Mouse (Mus musculus) brain, embryonic 18.5 days (tissue): Measurements from ENCODE around the gene Satb1.

Source experiments
- DNase-seq: peaks from one replicate; pipeline ENCODE4 v3.0.0-alpha.2; 2012; ENCODE audit warnings: low read depth, low spot score

Gene Satb1

DNA sequence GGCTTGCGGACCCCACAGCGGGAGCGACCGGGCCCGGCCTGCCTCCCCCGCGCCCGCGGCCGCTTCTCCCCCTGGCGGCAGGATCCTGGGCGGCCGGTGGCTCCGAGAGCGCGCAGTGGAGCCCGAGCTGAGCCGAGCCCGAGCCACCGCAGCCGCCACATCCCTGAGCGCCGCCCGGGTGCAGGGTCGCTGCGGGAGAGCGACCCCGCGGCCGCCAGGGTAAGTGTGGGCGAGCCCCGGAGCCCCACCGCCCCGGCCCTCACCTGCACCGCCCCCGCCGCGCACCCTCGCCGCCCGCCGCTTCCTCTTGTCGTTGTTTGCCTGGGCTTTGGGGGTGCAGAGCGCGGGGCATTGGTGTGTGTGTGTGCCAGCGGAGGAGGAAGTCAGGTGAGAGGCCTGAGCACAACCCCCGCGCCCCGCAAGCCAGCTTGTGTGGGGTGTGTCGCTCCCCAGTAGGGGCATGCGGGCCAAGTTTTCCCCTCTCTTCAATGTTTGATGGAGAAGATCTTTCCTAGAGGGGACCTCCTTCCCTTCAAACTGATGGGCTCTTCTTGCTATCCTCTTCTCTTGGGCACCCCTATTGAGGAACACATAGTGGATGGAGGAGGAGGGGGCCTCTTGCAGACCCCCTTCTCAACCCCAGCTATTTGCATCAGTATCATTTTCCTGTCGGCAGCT lies at the start of gene Satb1:
TSS of gene Satb1 (minus strand) at position 391 of the 678 bp plus-strand sequence.
- DNase-seq, result no peak

- no peak for DNase-seq
Observed at GRCm38 (mm10) chr17:51882566-51882965, 49.5 kb upstream of the Satb1 start.

GRCm38 (mm10) chr17:51880895-51881622 lies 48.0 kb upstream of the Satb1 start:
- no peak for DNase-seq

DNA sequence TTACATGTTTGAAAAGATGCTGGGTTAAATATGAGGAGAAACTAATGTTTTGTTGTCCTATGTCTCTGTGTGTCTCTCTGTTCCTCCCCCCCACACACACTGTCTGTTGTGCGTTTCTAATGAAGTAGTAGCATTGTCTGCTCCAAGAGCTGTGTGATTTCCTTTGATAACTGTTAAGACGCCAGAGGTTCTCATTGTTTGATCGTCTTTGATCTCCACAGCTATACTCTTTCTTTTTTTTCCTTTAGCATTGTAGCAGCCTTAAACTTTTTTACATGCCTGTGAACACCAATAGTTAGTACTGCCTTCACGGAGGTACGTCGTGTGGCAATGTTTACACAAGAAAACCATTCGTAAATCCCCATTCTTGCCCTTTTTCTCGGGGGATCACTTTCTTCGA lies 47.1 kb upstream of the Satb1 start:
- DNase-seq, result no peak

- DNase-seq, result no peak
Observed at GRCm38 (mm10) chr17:51879736-51880135, 46.6 kb upstream of the Satb1 start.

DNA sequence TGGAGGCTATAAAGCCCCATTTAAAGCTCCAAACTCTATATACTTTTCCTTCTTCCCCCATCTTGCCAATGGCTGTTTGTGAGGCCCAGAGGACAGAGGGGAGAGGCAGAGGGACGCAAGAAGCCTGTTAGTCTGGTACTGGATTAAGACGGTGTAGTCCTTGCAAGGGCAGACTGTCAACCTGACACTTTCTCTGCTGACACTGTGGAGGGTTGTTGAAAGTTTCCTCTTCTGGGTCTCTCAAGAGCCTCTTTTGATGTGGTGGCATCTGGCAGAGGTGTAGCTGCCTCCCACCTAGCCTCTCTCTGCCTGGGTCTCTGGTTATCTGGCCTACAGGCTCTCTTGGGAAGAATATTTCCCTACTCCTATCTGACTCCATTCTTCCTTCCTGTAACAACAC lies 46.1 kb upstream of the Satb1 start:
- DNase-seq, result no peak

DNA sequence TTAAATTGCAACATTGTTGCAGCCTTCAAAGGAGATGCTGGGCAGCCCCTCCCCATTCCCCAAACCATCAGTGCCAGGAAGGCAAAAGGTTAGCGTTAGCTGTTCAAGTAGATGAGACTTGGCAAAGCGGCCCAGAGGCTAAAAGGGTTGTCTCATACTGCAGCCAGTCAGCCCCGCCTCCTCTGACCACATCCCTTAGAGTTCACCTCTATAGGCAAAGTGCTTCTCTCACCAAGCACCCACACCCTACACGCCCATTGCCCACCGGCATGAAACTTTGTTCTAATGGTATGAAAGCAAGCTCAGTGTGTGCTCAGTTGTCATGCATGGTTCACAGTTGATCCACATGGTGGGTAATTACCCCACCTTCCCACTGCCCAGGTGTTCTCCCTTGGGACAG lies 43.4 kb upstream of the Satb1 start:
- DNase-seq, result no peak

DNA sequence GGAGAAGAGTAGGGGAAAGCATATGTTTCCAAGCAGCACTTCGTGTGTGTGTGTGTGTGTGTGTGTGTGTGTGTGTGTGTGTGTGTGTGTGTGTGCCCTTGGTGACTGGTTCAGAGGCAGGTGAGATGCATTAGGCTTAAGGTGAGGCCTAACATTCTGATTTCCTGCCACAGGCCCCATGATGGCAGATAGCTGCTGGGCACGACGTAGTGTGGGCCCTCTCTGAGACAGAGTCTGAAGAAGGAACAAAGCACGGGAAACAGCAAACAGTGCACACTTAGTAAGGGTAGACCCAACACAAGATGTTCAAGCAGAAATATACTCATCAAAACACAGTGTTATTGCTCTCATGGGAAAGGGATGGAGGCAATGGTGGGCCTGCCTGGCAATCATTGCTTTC lies 24.5 kb upstream of the Satb1 start:
- DNase-seq, result no peak

GRCm38 (mm10) chr17:51856332-51856731 lies 23.2 kb upstream of the Satb1 start:
- DNase-seq, result no peak

DNA sequence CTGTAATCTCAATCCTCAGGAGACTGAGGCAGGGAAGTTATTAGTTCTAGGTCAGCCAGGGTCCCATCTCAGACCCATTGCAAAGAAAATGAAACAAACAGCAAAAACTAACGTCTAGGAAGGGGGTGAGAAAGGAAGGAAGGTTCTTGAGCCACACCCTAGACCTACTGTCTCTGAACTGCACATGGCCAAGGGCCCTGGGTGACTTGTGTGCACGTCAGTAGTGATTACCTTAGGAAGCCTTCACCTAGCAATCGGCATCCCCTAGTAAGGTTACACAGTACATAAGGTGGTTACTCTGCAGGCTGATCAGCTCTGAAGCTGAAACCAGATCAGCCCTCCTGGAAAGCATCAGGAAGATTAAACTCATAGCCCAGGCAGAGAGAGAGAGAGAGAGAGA lies 22.2 kb upstream of the Satb1 start:
- DNase-seq, result no peak

- no peak for DNase-seq
Observed at GRCm38 (mm10) chr17:51853952-51854351, 20.9 kb upstream of the Satb1 start.

DNA sequence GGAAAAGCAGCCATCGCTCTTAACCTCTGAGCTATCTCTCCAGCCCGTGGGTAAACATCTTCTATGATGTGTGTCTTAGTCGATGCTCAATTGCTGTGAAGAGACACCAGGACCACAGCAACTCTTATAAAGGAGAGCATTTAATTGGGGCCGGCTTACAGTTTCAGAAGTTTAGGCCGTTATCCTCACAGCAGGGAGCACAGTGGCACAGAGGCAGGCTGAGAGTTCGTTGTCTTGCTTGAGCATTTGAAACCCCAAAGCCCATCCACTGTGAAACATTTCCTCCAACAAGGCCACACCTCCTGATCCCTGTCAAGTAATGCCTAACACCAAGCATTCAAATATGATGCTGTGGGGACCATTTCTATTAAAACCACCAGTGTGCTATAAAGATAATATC lies 7.5 kb upstream of the Satb1 start:
- no peak for DNase-seq

DNA sequence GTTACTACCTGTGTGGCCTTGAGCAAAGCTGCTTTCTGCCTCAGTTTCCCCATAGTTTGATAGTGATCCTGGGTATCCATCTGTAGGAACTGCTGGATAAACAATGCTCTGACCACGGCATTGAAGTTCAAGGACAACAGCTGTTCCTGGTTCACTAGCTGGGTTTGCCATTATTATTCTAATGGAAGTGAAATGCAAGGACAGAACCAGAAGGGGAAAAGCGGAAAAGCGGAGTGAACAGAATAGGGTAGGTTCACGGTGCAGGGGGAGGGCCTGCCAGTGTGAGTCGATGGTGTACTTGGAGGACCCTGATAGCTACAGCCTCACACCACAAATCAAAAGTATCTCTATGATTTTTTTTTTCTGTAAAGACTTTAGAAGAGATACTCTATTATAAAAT lies 6.4 kb upstream of the Satb1 start:
- no peak for DNase-seq

- DNase-seq, result no peak
Observed at GRCm38 (mm10) chr17:51836901-51837300, 3.8 kb upstream of the Satb1 start.

GRCm38 (mm10) chr17:51836243-51836642 lies 3.2 kb upstream of the Satb1 start:
- DNase-seq, result no peak

- no peak for DNase-seq
Observed at GRCm38 (mm10) chr17:51833578-51834361, 680 bp upstream of the Satb1 start.

DNA sequence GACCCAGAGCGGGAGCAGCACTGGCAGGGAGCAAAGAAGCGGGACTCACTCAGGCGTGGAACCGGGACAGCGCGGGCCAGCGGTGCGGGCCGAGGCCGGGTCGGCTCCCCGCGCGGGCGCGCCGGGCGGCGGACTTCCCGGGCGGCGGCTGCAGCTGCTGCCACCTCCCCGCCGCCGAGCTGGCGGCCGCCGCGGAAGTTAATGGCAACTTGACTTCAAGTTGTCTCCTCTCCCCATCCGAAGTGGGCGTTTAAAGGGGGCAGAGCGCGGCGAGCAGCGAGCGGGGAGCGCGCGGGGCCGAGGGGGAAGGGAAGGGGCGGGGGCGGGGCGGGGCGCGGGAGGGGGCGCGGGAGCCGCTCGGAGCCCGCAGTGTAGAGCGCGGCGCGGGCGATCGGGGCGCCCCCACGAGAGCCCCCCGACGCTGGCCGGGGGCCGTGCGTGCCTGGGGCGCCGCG lies 642 bp downstream of the Satb1 start:
- DNase-seq, result no peak

DNA sequence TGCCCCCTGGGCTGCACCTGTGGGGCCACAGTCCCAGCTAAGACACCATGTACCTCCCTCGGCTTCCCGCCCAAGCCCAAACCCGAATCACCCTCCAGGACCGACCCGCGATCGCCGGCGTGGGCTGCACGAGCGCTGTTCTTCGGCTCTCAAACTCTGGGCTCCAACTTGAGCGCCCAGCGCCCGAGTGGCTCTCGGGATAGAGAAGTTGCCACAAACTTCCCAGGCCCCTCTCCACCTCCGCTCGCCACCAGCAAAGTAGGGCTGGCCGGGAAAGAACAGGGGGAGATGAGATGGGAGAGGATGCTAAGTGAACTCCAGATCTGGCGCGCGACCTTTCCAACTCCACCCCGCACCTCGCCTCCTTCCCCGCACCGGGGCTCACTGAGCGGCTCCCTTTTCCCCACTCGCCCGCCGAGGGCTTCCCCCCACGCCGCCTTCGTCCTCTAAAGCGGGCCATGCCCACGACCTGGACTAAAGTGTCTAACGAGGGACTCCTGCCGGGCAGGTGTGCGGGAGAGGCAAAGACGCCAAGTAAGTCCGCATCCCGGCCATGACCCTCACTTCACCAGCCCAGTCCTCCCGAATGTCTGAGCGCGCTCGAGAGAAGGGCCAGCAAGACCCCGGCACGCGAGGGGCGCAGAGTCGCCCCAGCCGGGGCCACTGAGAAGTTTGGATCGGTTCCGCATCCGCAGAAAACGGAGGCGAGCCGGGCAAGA lies 1.2 kb downstream of the Satb1 start:
- no peak for DNase-seq

DNA sequence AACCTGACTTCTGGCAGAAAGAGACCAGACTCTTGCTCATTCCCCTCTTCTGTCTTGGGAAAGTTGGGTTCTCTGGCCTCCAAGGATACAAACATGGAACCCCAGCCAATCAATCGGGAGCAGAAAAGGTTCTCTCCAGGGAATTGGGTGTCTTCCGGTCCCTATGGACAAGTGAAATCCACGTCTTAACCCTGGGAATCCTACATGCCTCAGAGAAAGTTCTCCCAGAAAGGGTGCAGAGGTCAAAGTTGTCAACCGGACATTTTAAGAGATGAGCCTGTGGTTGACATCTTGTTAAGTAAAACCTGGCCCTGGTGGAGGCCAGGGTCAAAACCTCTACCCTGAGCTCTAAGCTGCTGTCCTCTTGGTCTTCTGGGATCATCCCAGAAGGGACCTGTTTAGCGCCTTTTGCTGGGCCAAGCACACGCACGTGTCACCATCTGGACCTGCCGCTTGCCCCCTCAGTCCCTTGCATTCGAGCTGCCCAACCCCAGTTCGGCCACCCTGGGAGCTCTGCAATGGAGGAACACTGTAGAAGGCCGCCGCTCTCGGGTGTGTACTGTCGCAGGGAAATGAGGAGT lies 1.9 kb downstream of the Satb1 start:
- DNase-seq, result no peak

GRCm38 (mm10) chr17:51829436-51829835 lies 3.7 kb downstream of the Satb1 start:
- no peak for DNase-seq

- DNase-seq, result no peak
Observed at GRCm38 (mm10) chr17:51827922-51828410, 5.1 kb downstream of the Satb1 start.
